Mouse (Mus musculus) spleen, adult 2 months (tissue): ENCODE results near the gene Krtap13-1.

ENCODE experiments used
- CTCF ChIP-seq: fragments of 200-500 bp; IDR thresholded peaks from 2 replicates; pipeline ENCODE4 v1.5.1; 2011; ENCODE audit warnings: mild to moderate bottlenecking, inconsistent platforms; ENCODE audit not compliant: insufficient read depth, insufficient read length, insufficient replicate concordance; ENCODE audit errors: extremely low read depth
- POLR2A ChIP-seq: fragments of 200-500 bp; IDR thresholded peaks from 2 replicates; pipeline ENCODE4 v1.6.1; 2011; ENCODE audit warnings: low read depth, low read length, inconsistent platforms

- no peak for TF ChIP-seq CTCF
- no peak for TF ChIP-seq POLR2A
These were observed 12.1 kb upstream of the Krtap13-1 start for GRCm38 (mm10) chr16:88716549-88716948.
